Mouse (Mus musculus): ENCODE data around the gene Lamc1. TPM values are rescaled to one million over a fixed set of nuclear protein-coding genes. Genes with fewer than 3 reads are reported as not detected.

The Lamc1 gene
- polyA plus RNA-seq, 1 experiment from 2014 or later, result 27.7 TPM

DNA sequence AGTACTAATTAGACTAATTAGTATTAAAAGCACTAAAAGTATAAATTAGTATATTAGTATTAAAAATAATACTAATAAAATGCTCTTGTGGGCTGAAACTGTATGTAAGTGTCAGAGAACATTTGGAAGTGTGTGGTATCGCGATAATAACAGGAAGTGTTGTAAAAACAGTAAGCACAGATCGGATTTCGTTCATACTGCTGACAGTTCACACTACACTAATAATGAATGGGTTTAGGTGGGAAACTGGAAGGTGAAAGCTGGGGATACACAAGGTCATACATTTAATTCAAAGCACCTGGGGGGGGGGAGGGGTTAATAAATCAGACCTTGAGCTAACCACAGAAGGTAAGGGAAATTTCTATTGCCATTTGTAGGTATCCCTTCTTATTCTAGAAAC is 41.2 kb downstream of the Lamc1 start:
- Histone ChIP-seq H3K4me1 (replicated peaks) (peaks cover 12% of the 10 kb centered on the region), H3K27ac (replicated peaks) (no peak overlapping the region), H3K36me3 (no peaks in the 10 kb centered on the region), H3K9ac (no peak overlapping the region), H3K4me3 (no peak overlapping the region), H3K27me3 (no peaks in the 10 kb centered on the region), H3K9me3 (no peaks in the 10 kb centered on the region), H3K4me2 (no peak overlapping the region)
- 79% methylated on average over 4 of the region's 4 CpGs for WGBS
- ATAC-seq (ENCODE audit: low read depth), result no peak

- Histone ChIP-seq H3K4me1 (replicated peaks) (peaks cover 9% of the 10 kb centered on the region), H3K27ac (replicated peaks) (no peak overlapping the region), H3K36me3 (no peaks in the 10 kb centered on the region), H3K9ac (no peak overlapping the region), H3K27me3 (no peaks in the 10 kb centered on the region), H3K4me2 (no peak overlapping the region), H3K9me3 (no peaks in the 10 kb centered on the region), H3K4me3 (no peak overlapping the region)
- 73% methylated on average over 4 of the region's 4 CpGs for WGBS
- no peak for ATAC-seq (ENCODE audit: low read depth)
Observed at GRCm38 (mm10) chr1:153288010-153288409, 44.6 kb downstream of the Lamc1 start.

- Histone ChIP-seq H3K4me3 (no peak overlapping the region), H3K4me1 (replicated peaks) (peaks cover 3% of the 10 kb centered on the region), H3K36me3 (no peaks in the 10 kb centered on the region), H3K9me3 (no peaks in the 10 kb centered on the region), H3K4me2 (no peak overlapping the region), H3K27me3 (no peaks in the 10 kb centered on the region), H3K9ac (no peak overlapping the region), H3K27ac (replicated peaks) (no peak overlapping the region)
- WGBS, result 83% methylated on average over 5 of the region's 5 CpGs
- ATAC-seq (ENCODE audit: low read depth), result no peak
Observed at GRCm38 (mm10) chr1:153287443-153287842, 45.1 kb downstream of the Lamc1 start.

DNA sequence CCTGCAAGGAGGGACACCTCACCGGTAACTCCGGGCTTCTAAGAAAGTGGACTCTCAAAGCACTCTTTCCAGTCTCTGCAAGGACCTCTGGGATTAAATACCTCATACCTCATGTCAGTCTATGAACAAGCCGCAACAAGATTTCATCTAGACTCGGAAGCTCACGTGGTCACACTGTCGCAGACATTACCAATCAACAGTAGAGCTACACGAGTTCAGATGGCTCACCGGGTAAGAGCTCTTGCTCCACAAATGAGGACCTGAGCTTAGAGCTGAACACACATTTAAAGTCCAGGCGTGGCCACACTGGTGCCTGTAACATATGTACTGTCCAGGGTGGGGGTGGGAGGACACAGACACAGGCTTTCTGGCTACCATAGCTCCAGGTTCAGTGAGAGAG is 46.4 kb downstream of the Lamc1 start:
- Histone ChIP-seq H3K4me1 (replicated peaks) (0 out of 2 replicates have a peak, but pooled peaks cover 5% of the 10 kb centered on the region), H3K9me3 (no peaks in the 10 kb centered on the region), H3K27ac (replicated peaks) (no peak overlapping the region), H3K9ac (no peak overlapping the region), H3K4me3 (no peak overlapping the region), H3K4me2 (no peak overlapping the region), H3K36me3 (no peaks in the 10 kb centered on the region), H3K27me3 (no peaks in the 10 kb centered on the region)
- no peak for ATAC-seq (ENCODE audit: low read depth)
- WGBS, result 93% methylated on average over 9 of the region's 9 CpGs

- no peak for ATAC-seq (ENCODE audit: low read depth)
- Histone ChIP-seq H3K4me2 (no peak overlapping the region), H3K4me3 (no peak overlapping the region), H3K36me3 (no peaks in the 10 kb centered on the region), H3K4me1 (replicated peaks) (0 out of 2 replicates have a peak, but pooled peaks cover 5% of the 10 kb centered on the region), H3K27me3 (no peaks in the 10 kb centered on the region), H3K9me3 (no peaks in the 10 kb centered on the region), H3K9ac (no peak overlapping the region), H3K27ac (replicated peaks) (no peak overlapping the region)
- WGBS, result 90% methylated on average over 8 of the region's 8 CpGs
Observed at GRCm38 (mm10) chr1:153285188-153285587, 47.4 kb downstream of the Lamc1 start.

GRCm38 (mm10) chr1:153282342-153282975 is 50.1 kb downstream of the Lamc1 start:
- Histone ChIP-seq H3K27me3 (no peaks in the 10 kb centered on the region), H3K36me3 (no peaks in the 10 kb centered on the region), H3K9me3 (no peaks in the 10 kb centered on the region), H3K4me2 (no peak overlapping the region), H3K9ac (no peak overlapping the region), H3K27ac (replicated peaks) (no peak overlapping the region), H3K4me3 (no peak overlapping the region), H3K4me1 (replicated peaks) (peaks cover 13% of the 10 kb centered on the region)
- 80% methylated on average over 5 of the region's 5 CpGs for WGBS
- no peak for ATAC-seq (ENCODE audit: low read depth)

- no peaks in the 10 kb centered on the region for H3K36me3 ChIP-seq
- no peaks in the 10 kb centered on the region for H3K27me3 ChIP-seq
- H3K4me2 ChIP-seq, result no peak overlapping the region
- H3K9me3 ChIP-seq, result no peaks in the 10 kb centered on the region
- peaks cover 16% of the 10 kb centered on the region for H3K4me1 ChIP-seq (replicated peaks)
- H3K27ac ChIP-seq (replicated peaks), result no peak overlapping the region
- H3K4me3 ChIP-seq, result no peak overlapping the region
- no peak for ATAC-seq (ENCODE audit: low read depth)
- WGBS, result 39% methylated on average over 4 of the region's 4 CpGs
- no peak overlapping the region for H3K9ac ChIP-seq
Observed at GRCm38 (mm10) chr1:153281483-153281882, 51.1 kb downstream of the Lamc1 start.

- Histone ChIP-seq H3K4me1 (replicated peaks) (peaks cover 22% of the 10 kb centered on the region), H3K4me3 (no peak overlapping the region), H3K36me3 (no peaks in the 10 kb centered on the region), H3K9me3 (no peaks in the 10 kb centered on the region), H3K27ac (replicated peaks) (no peak overlapping the region), H3K9ac (no peak overlapping the region), H3K4me2 (no peak overlapping the region), H3K27me3 (no peaks in the 10 kb centered on the region)
- ATAC-seq (ENCODE audit: low read depth), result no peak
- 76% methylated on average over 5 of the region's 5 CpGs for WGBS
Observed at GRCm38 (mm10) chr1:153280411-153280810, 52.2 kb downstream of the Lamc1 start.

- Histone ChIP-seq H3K4me1 (replicated peaks) (peaks cover 40% of the 10 kb centered on the region), H3K9me3 (no peaks in the 10 kb centered on the region)
- no peak for ATAC-seq (ENCODE audit: low read depth)
Observed at GRCm38 (mm10) chr1:153278028-153278613, 54.5 kb downstream of the Lamc1 start.

DNA sequence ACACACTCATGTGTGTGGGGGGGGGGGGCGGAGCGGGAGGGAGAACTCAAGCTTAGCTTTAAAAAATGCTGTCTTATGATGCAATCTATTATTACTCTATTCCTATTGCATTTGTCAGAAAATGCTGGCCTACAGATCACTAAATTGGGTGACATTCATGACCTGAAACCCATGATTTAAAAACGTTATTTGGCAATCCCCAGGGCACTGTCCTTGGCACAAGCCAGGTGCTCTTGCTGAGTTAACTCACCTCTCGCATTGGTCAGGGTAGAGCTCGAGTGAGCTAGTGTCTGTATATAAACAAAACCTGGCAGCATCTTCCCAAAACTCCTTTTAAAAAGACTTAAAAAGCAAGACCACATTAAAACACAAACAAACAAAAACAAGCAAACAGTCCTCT is 57.1 kb downstream of the Lamc1 start:
- WGBS, result 68% methylated on average over 5 of the region's 5 CpGs

More at GRCm38 (mm10) chr1:153278028-153278613, 54.5 kb downstream of the Lamc1 start:
- no peaks in the 10 kb centered on the region for H3K27me3 ChIP-seq
- no peak overlapping the region for H3K4me3 ChIP-seq
- 33% methylated on average over 9 of the region's 9 CpGs for WGBS
- H3K27ac ChIP-seq (replicated peaks), result 0 out of 2 replicates have a peak overlapping the region, but pooled peaks have one; percentile 13
- H3K4me2 ChIP-seq, result no peak overlapping the region
- H3K36me3 ChIP-seq, result no peaks in the 10 kb centered on the region
- no peak overlapping the region for H3K9ac ChIP-seq

GRCm38 (mm10) chr1:153274611-153275010 is 58.0 kb downstream of the Lamc1 start:
- Histone ChIP-seq H3K4me1 (replicated peaks) (peaks cover 49% of the 10 kb centered on the region), H3K36me3 (no peaks in the 10 kb centered on the region), H3K9me3 (no peaks in the 10 kb centered on the region), H3K27me3 (no peaks in the 10 kb centered on the region), H3K27ac (replicated peaks) (no peak overlapping the region), H3K9ac (no peak overlapping the region), H3K4me2 (no peak overlapping the region), H3K4me3 (no peak overlapping the region)
- ATAC-seq (ENCODE audit: low read depth), result no peak
- 35% methylated on average over 6 of the region's 6 CpGs for WGBS

More for the DNA sequence above, 57.1 kb downstream of the Lamc1 start:
- Histone ChIP-seq H3K27me3 (no peaks in the 10 kb centered on the region), H3K4me2 (no peak overlapping the region), H3K9me3 (no peaks in the 10 kb centered on the region), H3K9ac (no peak overlapping the region), H3K27ac (replicated peaks) (no peak overlapping the region), H3K36me3 (no peaks in the 10 kb centered on the region), H3K4me3 (no peak overlapping the region), H3K4me1 (replicated peaks) (peaks cover 49% of the 10 kb centered on the region)
- ATAC-seq (ENCODE audit: low read depth), result no peak

GRCm38 (mm10) chr1:153273657-153274056 is 58.9 kb downstream of the Lamc1 start:
- no peak for ATAC-seq (ENCODE audit: low read depth)
- Histone ChIP-seq H3K4me2 (no peak overlapping the region), H3K9ac (no peak overlapping the region), H3K9me3 (no peaks in the 10 kb centered on the region), H3K27ac (replicated peaks) (peak overlapping the region; percentile 54), H3K27me3 (no peaks in the 10 kb centered on the region), H3K4me3 (no peak overlapping the region), H3K36me3 (no peaks in the 10 kb centered on the region), H3K4me1 (replicated peaks) (peaks cover 54% of the 10 kb centered on the region)
- 61% methylated on average over 8 of the region's 8 CpGs for WGBS

DNA sequence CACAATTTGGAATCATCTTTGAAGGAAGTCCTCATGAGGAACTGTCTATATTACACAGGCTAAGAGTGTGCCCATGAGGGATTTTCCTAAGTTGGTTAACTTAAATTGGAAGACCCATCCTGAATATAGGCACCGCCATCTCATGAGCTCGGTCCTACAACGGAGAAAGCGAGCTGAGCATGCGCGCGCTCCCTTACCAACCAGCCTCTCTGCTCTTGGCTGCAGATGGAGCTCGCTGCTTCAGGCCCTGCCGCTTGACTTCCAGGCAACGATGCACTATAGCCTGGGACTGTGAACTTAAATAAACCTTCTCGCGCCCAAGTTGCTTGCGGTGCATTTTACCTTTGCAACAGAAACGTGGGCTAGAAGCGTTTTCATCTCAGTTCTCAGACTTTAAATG is 61.8 kb downstream of the Lamc1 start:
- Histone ChIP-seq H3K27ac (replicated peaks) (no peak overlapping the region), H3K4me2 (no peak overlapping the region), H3K9me3 (no peaks in the 10 kb centered on the region), H3K4me3 (no peak overlapping the region), H3K9ac (no peak overlapping the region), H3K36me3 (no peaks in the 10 kb centered on the region), H3K4me1 (replicated peaks) (peaks cover 54% of the 10 kb centered on the region), H3K27me3 (no peaks in the 10 kb centered on the region)
- ATAC-seq (ENCODE audit: low read depth), result no peak
- WGBS, result 96% methylated on average over 15 of the region's 15 CpGs

All from neural tube, embryonic 13.5 days (tissue).